Mouse (Mus musculus): ENCODE measurements around the gene Dusp14.

The Dusp14 gene

DNA sequence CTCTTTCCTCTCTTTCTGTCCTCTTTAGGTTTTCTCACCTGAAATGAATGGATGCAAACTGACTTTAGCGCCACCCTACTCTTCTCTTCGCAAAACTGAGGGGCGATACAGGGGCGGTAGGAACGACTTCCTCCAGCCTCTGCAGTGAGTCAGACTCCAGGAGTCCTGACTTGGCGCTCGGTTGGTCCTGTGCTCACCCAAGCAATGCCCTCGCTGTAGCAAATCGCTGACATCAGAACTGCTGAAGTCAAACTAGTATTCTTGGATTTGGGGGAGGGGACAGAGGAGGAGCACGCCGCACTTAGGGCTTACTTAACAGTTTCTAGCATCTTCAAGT, at the start of gene Dusp14:
Gene Dusp14, minus strand, starts transcription at position 228 of the 337 bp plus-strand sequence.
- no peak for DNase-seq (ENCODE audit: low spot score)

DNA sequence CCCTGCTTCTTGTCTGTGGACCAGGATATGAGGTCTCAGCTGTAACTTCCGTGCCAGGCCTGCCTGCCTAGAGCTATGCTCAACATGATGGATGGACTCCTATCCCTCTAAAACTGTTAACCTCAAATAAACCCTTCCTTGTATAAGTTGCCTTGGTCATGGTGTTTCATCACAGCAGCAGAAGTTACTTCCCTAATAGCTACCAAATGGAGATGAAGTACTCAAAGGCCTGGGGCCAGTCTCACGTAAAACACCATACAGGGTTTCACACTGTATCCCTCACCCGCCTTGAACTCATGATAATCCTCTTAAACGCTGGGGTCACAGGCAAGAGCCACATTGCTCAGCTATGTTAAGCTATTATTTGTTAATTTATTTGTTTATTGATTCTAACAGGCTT, 48.4 kb upstream of the Dusp14 start:
- no peak for DNase-seq (ENCODE audit: low spot score)

DNA sequence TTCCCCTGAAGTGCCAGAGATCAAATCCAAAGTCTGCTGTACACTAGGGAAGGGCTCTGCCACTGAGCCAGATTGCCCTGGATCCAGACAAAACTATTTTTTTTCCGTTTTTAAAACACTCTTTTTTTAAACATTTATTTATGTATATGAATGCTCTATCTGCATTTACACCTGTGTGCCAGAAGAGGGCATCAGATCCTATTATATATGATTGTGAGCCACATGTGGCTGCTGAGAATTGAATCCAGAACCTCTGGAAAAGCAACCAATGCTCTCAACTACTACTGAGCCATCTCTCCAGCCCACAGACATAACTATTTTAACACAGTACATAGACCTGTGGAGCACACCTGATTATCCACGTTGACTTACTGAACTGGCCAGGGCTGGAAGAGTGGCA, 47.2 kb upstream of the Dusp14 start:
- DNase-seq (ENCODE audit: low spot score), result no peak

DNA sequence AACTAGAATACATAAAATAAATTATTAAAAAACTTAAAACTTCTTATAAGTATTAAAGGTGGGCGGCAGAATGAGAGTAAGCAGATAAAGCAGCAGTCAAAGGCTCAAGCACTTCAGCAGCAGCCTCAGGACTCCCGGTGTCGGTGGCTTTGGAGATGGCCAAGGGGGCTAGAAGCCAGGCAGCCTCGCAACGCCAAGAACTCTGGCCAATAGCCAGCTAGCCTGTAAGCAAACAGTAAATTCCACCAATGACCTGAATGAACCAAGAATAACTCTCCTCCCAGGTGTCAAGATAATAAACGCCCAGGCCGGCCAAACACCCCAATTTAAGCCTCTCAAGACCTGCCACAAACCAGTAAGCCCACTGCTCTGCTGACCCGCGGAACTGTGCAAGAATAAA, 46.6 kb upstream of the Dusp14 start:
- DNase-seq (ENCODE audit: low spot score), result no peak

DNA sequence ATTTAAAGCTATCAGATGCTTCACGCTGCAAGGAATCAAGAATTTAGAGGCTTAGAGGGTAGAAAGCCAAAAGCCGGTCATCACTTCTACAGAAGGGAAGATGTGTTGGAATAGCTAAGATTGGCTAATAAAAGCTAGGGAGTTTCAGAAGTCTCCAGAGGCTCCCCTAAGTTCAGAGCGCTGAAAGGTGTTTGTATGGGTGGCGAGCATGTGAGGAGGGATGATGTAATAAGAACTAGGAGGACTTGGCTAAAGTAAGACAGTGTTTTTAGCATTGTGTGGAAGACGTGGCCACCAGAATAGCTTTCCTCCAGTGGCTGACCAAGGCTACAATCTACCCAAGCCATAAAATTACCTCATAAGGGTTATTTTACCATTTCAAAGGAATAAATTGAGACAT, 44.6 kb upstream of the Dusp14 start:
- no peak for DNase-seq (ENCODE audit: low spot score)

DNA sequence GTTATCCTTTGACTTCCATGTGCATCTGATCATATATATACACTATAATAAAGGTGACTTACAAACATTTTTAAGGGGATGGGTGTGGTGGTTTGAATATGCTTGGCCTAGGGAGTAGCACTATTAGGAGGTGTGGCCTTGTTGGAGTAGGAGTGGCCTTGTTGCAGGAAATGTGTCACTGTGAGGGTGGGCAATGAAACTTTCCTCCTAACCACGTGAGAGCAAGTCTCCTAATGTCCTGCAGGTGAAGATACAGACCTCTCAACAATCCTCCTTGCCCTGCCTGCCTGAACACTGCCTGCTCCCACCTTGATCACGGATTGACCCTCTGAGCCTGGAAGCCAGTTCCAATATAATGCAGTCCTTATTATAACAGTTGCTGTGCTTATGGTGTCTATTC, 38.1 kb upstream of the Dusp14 start:
- no peak for DNase-seq (ENCODE audit: low spot score)

DNA sequence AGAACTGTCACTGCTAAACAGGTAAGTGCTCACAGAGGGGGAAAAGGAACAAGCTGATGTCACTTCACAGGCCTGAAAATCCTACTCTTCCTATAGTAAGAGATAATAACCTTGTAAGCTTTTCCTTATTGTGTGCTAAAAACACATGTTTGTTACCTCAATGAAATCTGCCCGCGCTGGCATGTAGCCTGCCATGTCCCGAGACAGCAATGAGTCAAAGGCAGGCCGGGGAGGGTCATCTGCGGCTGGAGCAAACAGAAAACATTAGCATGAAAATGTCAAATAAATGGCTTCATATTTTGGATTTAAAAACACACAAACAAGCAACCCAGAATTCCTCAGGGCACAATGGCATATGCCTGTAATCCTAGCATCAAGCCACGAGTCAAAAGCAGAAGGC, 35.0 kb upstream of the Dusp14 start:
- DNase-seq (ENCODE audit: low spot score), result no peak

DNA sequence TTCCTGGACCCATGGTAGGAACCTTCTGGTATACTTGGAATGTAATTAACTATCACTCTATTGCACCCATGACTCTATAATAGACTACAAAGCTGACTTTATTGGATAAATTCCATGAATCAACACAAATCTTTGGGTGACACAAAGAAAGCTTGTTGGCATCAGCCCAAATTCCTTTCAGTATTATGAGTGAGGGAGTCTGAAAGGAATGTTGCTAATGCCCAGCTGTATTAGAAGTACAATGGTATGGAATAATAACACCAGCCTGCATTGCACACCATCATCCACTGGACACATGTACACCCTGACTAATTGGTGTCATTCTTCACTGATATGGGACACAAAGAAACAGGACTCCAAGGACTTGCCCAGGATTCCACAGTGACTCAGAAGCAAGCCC, 32.1 kb upstream of the Dusp14 start:
- no peak for DNase-seq (ENCODE audit: low spot score)

DNA sequence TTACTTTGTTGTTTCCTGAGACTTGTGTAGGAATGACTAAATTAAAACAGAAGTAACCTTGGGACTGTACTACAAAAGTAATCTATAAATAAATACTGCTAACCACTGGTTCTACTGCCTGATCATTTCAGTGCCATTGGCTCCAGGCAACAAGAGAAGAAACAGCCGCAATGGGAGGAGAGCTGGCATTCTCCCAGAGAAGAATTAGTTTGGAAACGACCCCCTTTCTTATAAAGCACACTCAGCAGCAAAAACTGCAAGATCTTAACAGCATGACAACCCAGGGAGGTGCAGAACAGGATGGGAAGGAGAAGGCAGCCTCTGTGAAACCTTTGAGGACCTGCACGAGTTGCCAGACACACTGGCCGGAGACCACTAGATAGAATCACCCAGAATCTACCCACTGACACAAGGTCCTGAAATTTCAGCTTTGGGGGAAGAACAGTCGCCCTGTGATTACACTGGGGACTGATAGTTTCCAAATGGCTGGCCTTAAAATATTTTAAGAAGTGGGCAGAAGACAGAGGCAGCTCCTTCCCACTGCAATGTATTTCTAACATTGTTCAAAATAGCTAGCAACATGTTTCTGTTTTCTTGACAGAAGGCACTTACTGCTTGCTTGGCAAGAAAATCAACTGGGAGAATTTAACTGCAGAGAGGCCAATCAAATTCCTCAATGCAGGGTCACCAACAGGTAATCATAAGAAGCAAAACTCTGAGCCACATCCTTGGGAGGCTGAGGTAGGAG, 28.4 kb upstream of the Dusp14 start:
- no peak for DNase-seq (ENCODE audit: low spot score)

DNA sequence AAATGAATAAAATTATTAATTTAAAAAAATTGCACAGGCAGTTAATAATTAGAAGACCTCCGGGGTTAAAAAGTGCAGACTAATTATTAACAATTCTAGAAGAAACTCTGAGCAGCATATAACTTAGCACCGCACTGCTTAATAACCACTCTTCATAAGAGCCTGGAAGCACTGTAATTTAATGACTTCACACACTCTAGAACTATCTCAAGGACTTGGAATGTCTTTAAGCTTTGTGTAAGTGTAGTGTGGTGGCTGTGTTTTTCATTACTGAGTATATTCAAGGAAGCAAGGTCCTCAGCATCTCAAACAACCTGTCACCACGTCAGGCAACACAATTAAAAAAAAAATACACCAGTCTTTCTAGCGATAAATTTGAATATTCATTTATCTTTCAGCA, 26.0 kb upstream of the Dusp14 start:
- DNase-seq (ENCODE audit: low spot score), result no peak

DNA sequence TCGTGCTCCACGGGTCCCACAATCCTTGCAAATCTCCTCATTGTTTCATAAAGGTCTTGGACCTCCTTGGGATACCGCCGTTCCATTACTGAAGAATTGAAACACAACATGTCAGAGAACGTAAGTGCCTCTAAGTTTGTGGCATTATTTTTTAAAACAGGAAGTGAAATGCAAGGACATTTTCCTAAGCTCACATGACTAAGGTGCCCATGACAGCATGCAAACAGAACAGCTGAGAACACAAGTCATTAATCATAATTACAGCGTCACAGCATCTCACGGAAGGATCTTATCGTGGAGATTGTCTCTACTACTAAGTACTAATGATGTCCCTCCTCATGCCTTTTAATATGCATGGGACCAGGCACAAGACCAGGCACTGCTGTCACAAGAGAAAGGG, 21.5 kb upstream of the Dusp14 start:
- DNase-seq (ENCODE audit: low spot score), result no peak

DNA sequence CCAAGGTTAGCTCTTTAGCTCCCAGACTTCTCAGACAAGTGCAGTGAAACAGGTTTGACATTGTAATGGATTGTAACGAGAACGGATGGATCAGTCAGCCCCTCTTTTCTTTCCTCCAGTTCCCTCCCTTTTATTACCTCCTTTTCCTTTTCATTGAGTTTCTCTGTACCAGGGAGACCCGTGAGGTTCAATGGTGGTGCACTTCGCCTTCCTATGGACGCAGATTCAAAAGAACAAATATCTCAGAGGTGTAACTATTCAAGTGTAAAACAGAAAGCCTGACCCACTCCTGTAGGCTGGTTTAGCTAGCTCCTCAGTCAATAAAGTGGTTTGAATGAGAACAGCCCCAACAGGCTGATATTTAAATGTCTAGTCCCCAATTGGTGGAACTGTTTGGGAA, 12.8 kb upstream of the Dusp14 start:
- DNase-seq (ENCODE audit: low spot score), result no peak

DNA sequence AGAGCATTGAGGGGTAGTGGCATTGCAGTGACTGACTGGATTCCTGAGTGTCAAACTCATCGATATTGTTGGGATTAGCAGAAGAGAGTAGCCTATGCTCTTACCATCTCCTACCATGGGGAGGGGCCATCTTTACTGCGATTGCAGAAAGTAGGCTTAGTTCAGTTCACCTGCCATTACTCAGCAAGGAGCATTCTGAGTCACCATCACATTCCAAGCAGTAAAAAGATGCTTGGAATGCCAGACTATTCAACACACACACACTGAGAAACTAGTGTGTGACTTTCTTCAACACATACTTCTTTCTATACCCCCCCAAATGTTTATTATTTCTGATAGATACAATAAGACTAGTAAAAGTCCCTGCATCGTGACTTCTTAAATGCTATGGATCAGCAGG, 11.3 kb upstream of the Dusp14 start:
- no peak for DNase-seq (ENCODE audit: low spot score)

DNA sequence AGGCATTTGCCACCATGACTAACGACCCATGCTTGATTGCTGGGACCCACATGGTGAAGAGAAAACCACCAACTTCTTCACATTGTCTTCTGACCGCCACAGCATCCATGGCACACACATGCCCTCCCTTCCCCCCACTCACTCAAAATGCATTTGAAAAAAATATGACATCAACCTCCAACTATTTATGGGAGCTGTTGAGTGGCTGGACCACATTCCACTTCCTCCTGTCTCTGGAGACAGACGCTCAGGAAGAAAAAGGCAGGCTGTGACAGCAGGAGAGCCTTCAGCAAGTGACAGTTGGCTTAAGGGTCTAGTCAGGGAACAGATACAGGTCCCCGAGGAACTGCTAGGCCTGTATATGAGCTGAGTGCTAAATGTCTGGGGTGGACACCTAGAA, 10.8 kb upstream of the Dusp14 start:
- DNase-seq (ENCODE audit: low spot score), result no peak

DNA sequence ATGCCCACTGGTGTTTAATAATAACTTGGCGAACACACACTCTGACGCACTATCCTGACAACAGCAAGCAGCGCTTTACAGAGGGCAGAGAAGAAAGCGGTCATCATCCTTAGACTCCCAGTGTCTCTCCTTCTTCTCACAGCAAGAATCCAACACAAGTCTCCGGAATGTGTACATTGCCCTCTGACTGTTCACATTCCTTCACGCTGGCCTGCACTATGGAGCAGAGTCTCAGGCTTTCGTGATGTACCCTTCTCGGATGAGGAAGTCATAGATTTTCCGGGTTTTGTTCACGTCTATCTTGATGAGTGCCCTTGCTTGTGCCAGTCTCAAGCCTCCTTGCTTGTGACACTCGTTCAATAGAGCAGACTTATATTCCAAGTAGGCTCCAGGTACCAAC, 10.3 kb upstream of the Dusp14 start:
- no peak for DNase-seq (ENCODE audit: low spot score)

DNA sequence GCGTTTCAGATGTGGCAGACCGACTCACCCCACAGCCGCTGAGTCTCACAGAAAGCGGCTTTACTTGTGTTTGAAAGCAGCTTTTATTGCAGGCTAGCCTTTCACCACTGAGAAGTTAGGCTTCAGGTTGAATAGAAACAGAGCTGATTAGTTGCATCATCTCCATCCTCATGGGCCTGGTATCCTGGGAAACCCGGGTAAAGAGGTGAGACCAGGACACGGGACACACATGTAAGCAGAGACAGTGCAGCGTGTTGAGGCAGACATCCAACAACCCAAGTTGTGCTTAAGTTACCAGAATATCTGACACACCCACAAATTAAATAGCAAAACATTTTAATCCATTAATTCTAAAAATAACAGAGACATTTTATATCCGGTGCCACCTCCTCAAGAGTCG, 9.5 kb upstream of the Dusp14 start:
- DNase-seq (ENCODE audit: low spot score), result no peak

DNA sequence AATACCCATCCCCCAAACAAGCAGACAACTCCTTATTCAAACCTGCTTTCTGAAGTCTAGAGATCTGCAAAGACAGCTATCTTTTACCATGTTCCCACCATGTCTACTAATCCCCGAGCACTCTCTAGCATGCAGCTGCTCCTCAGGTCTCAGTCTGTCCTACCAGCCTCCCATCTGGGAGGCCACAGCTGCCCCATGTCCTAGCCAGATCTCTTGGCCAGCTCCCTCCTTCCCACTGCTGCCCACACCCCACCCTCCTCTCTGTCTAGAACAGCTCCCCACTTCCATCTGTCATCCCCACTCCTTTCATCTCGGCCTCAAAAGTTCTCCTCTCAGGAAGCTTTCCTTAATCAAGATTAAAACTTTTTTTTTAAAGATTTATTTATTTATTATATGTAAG, 7.9 kb upstream of the Dusp14 start:
- no peak for DNase-seq (ENCODE audit: low spot score)

DNA sequence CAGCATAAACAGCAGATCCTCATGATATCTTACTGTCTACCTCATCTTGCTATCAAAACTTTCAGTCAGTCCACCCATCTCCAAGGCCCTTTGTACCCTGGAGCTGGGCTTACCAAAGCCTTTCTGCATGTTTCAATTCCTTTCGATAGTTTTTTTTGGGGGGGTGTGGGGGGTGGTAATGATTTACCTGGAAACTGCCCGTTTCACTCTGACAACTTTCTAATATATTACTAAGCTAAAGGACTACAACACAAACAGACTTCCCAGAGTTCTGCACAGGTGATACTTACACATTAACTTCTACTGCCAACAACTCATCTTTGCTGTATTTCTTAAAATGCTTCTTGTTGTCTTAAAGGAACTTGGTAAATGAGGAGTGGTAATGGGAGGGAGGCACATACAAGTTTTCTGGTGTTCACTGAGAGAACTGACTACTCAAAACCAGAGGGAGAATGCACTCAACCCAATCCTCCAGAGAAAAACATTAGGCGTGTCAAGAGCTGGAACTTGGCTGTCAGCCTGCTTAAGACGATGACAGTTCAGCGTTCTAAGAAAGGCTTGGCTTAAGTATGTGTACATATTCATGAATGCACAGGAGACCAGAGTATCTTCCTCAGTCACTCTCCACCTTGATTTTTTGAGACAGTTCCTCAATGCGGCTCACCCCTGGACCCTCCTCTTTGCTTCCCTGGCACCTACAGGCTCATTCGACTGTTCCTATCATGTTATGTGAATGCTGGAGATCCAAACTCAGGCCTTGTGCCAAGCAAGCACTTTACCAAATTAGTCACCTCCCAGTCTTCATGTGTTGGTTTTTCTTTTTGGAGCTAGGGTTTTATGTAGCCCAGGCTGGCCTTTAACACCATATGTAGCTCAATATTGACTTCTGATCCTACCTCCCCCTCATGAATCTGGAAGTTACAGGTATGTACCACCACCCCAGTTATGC, 5.0 kb upstream of the Dusp14 start:
- DNase-seq (ENCODE audit: low spot score), result no peak

DNA sequence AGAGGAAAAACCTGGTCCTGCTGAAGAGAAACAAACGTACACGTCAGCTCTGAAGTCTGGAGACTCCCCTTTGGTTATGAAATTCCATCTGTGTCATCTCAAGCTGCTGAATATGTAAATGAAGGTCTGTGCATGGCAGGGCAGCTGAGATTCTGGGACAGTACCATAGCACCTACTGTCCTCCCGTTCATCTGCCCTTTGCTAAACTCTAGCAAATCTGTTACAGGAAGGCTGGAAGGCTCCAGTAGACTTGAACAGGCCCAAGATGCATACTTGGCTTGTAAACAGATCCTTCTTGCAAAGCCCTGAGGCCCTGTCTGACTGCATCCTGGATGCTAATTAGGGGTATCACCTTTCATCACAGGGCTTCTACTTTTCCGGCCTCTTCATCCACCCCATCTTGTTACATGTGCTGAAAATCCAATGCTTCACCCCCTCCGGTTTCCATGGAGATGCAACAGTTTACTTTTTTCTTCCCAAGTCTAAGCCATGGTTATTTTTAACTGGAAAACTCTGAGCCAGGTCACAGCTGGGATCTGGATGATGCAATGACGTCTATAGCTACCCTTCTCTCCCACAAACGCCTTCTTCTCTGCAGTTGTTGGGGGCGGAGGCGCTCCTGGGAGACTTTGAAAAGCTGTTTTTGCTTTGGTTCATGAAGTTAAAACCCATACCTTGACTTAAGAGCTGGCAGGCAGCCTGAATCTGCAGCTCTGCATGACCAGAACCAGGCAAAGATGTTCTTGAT, 4.0 kb upstream of the Dusp14 start:
- DNase-seq (ENCODE audit: low spot score), result no peak

DNA sequence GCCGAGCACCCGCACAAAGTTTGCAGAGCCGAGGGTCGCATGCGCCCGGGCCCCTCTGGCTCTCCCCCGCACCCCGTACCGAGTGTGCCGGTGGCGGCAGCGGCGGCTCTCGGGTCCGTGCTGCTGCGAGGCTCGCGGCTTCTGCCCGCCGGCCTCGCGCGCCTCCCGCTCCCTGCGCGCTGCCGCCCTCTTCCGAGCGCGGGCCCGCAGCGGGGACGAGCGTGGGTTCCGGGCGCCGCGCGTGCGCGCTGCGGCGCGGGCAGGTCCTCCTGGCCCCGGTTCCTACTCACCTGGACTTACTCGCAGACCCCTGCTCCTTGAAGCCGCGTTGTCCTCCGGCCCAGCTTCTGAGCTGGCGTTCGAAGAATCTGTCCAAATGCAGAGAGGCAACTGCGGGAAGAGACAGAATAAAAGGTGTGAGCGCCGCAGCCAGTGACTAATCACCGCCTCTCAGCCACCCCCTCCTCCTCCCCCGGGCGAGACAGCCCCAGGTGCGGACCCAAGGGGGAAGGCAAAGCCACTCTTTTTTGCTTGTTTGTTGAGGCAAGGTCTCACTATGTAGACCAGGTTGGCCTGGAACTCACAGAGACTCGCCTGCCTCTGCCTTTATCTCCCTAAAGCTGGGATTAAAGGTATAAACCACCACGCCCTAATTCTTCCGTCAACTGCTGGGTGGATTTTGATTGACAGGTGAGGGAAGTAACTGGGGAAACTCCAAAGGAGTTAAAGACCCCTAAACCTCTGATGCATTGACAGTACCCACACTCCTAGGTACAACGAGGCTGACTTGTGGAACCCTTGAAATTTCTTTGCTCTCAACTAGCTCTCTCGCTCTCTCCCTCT, 649 bp downstream of the Dusp14 start:
- DNase-seq (ENCODE audit: low spot score), result no peak

DNA sequence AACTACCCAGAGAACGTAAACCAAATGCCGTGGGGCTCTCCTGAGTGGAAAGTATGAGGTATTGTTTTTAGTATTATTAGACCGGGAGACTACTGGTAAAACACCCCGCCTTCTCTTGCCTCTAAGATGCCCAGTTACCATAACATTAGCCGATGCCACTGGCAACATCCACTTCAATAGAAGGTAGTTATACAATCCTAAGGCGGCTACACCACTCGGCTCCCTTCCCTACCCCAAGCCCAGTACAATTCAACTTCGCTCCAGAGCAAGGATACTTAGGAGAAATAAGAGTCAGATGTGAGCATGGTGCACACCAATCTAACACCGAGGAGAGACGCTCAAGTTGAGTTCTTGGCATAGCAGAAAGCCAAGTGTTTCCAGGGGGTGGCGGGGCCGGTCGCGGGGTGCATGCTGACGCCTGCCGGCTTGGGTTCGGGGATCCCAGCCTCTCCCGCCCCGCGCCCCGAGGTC, 1.3 kb downstream of the Dusp14 start:
- DNase-seq (ENCODE audit: low spot score), result no peak

All from ovary, adult 18-20 months (tissue).